Mouse (Mus musculus): ENCODE measurements around the gene Scn8a. TPM values are rescaled to one million over a fixed set of nuclear protein-coding genes. Genes with fewer than 3 reads are reported as not detected.

Scn8a gene
- 0.50 TPM for polyA plus RNA-seq (2014; fragmentation: Illumina TruSeq; extraction: RNeasy Lipid Tissue Mini Kit (QIAGEN cat#74804); ENCODE audit: low read depth, low replicate concordance)

GRCm38 (mm10) chr15:100869558-100869957 is at the start of gene Scn8a:
Gene Scn8a, plus strand, starts transcription at chr15:100869858.

GRCm38 (mm10) chr15:101047194-101047555 is 177.5 kb downstream of the Scn8a start, which contains the start of gene Gm47841:
Gene Gm47841, minus strand, starts transcription at chr15:101047397.

GRCm38 (mm10) chr15:101077813-101078730 is 208.4 kb downstream of the Scn8a start, which contains the start of gene Fignl2:
Gene Fignl2, minus strand, starts transcription at chr15:101078567.

Other genes starting within 250 kb of the Scn8a start
- gene Smagp, start 232.9 kb upstream of the Scn8a start, polyA plus RNA-seq (2014; fragmentation: Illumina TruSeq; extraction: RNeasy Lipid Tissue Mini Kit (QIAGEN cat#74804); ENCODE audit: low read depth, low replicate concordance) = 19.5 TPM
- 0.92 TPM for gene Bin2, start 200.3 kb upstream of the Scn8a start, polyA plus RNA-seq (2014; fragmentation: Illumina TruSeq; extraction: RNeasy Lipid Tissue Mini Kit (QIAGEN cat#74804); ENCODE audit: low read depth, low replicate concordance)
- gene Cela1, start 181.9 kb upstream of the Scn8a start, polyA plus RNA-seq (2014; fragmentation: Illumina TruSeq; extraction: RNeasy Lipid Tissue Mini Kit (QIAGEN cat#74804); ENCODE audit: low read depth, low replicate concordance) = 2.2 TPM
- 0.47 TPM for gene Galnt6, start 140.5 kb upstream of the Scn8a start, polyA plus RNA-seq (2014; fragmentation: Illumina TruSeq; extraction: RNeasy Lipid Tissue Mini Kit (QIAGEN cat#74804); ENCODE audit: low read depth, low replicate concordance)
- 1.2 TPM for gene Slc4a8, start 108.1 kb upstream of the Scn8a start, polyA plus RNA-seq (2014; fragmentation: Illumina TruSeq; extraction: RNeasy Lipid Tissue Mini Kit (QIAGEN cat#74804); ENCODE audit: low read depth, low replicate concordance)
- not detected for gene Gm47841, start 177.5 kb downstream of the Scn8a start, polyA plus RNA-seq (2014; fragmentation: Illumina TruSeq; extraction: RNeasy Lipid Tissue Mini Kit (QIAGEN cat#74804); ENCODE audit: low read depth, low replicate concordance)
- 1.4 TPM for gene Fignl2, start 208.7 kb downstream of the Scn8a start, polyA plus RNA-seq (2014; fragmentation: Illumina TruSeq; extraction: RNeasy Lipid Tissue Mini Kit (QIAGEN cat#74804); ENCODE audit: low read depth, low replicate concordance)
- gene Ankrd33, start 245.9 kb downstream of the Scn8a start, polyA plus RNA-seq (2014; fragmentation: Illumina TruSeq; extraction: RNeasy Lipid Tissue Mini Kit (QIAGEN cat#74804); ENCODE audit: low read depth, low replicate concordance) = not detected